Mouse (Mus musculus) limb, embryonic 12.5 days (tissue): ENCODE data around the gene Dppa5a. TPM values are rescaled to one million over a fixed set of nuclear protein-coding genes. Genes with fewer than 3 reads are reported as not detected.

ENCODE experiments used
- ATAC-seq: fragments of 200-750 bp; cut with Nextera tagmentation; 2 replicates; pipeline ENCODE4 v1.8.0; 2017; ENCODE audit warnings: low read depth, moderate TSS enrichment; ENCODE audit not compliant: insufficient number of reproducible peaks, insufficient read depth, low FRiP score, low TSS enrichment
- H3K27ac ChIP-seq: fragments of 300-500 bp; sonication (generic); 2 replicates; pipeline ENCODE4 v1.5.1; 2016; ENCODE audit warnings: mild to moderate bottlenecking, moderate library complexity
- H3K27me3 ChIP-seq: fragments of 300-500 bp; sonication (generic); 2 replicates; pipeline ENCODE4 v1.6.1; 2016; ENCODE audit warnings: mild to moderate bottlenecking, moderate library complexity
- H3K36me3 ChIP-seq: fragments of 300-500 bp; sonication (generic); 2 replicates; pipeline ENCODE4 v1.6.1; 2016; ENCODE audit warnings: mild to moderate bottlenecking, moderate library complexity
- H3K4me1 ChIP-seq: fragments of 300-500 bp; sonication (generic); replicated peaks from 2 replicates; pipeline ENCODE4 v1.6.1; 2016
- H3K4me2 ChIP-seq: fragments of 300-500 bp; sonication (generic); 2 replicates; pipeline ENCODE4 v1.6.1; 2016; ENCODE audit warnings: mild to moderate bottlenecking, moderate library complexity
- H3K4me3 ChIP-seq: fragments of 300-500 bp; sonication (generic); replicated peaks from 2 replicates; pipeline ENCODE4 v1.5.1; 2016; ENCODE audit warnings: mild to moderate bottlenecking
- H3K9ac ChIP-seq: fragments of 300-500 bp; sonication (generic); replicated peaks from 2 replicates; pipeline ENCODE4 v1.6.1; 2016; ENCODE audit warnings: mild to moderate bottlenecking, moderate library complexity
- H3K9me3 ChIP-seq: fragments of 300-500 bp; sonication (generic); 2 replicates; pipeline ENCODE4 v1.6.1; 2016; ENCODE audit warnings: mild to moderate bottlenecking, moderate library complexity
- WGBS: fragments of 180-500 bp; shearing (Covaris S2); methylation state at CpG from one replicate; pipeline ENCODE4 v1.1.7; 2016; 5-methylcytosine and 5-hydroxymethylcytosine counted together
- polyA plus RNA-seq: library from polyadenylated mRNA; unstranded; fragments of >200 nt; fragmentation: Nextera tagmentation; extraction: Ambion mirVana; gene quantifications from 2 replicates; pipeline ENCODE4 v1.2.1, GENCODE M21; 2016

Gene Dppa5a
- polyA plus RNA-seq, 1 experiment from 2014 or later = 1.3 TPM

DNA sequence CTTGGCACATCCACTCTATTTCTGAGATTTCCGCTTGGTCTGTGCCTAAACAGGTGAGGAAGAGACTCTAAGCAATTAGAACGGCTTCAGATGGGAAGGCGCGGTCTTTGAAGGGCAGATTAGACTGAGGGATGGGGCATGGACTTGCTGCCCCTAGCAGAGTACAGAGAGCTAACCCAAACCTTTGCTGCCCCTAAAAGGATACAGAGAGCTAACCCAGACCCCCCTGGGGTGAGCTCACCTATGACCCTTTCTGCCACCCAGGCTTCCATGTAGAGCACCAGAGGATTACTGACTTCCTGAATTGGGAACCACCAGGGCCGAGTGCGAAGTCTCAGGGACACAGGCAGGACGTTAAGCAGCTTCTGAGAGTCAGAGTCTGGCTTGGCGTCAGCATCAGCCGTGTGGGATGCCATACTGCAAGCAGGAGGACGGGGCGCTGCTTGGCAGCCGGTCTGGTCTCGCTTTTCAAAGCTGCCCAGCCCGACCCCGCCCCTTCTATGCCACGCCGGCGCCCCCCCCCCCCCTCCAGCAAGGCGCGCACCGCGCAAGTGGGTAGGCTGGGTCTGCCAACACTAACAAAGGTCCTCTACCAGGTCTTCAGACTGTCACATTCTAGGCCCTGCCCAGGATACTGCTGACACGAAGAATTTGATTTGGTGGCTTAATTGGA, 10.3 kb upstream of the Dppa5a start, which contains the start of gene Ooep:
Ooep (minus strand) TSS at position 613 of the 673 bp plus-strand sequence.
- H3K4me1 ChIP-seq = peaks cover 10% of the 10 kb centered on the region
- H3K4me2 ChIP-seq = peak within 1 kb of the TSS; percentile 68
- peak; percentile 83; the same call in 1 of the 2 replicates for ATAC-seq
- no peaks in the 10 kb centered on the region for H3K36me3 ChIP-seq
- WGBS = 5% methylated on average over 23 of the region's 23 CpGs
- H3K9me3 ChIP-seq = no peaks in the 10 kb centered on the region
- H3K27ac ChIP-seq = no peak within 1 kb of the TSS
- peaks cover 16% of the 10 kb centered on the region for H3K27me3 ChIP-seq
- H3K4me3 ChIP-seq = peak within 1 kb of the TSS; percentile 36
- peak within 1 kb of the TSS; percentile 50 for H3K9ac ChIP-seq

DNA sequence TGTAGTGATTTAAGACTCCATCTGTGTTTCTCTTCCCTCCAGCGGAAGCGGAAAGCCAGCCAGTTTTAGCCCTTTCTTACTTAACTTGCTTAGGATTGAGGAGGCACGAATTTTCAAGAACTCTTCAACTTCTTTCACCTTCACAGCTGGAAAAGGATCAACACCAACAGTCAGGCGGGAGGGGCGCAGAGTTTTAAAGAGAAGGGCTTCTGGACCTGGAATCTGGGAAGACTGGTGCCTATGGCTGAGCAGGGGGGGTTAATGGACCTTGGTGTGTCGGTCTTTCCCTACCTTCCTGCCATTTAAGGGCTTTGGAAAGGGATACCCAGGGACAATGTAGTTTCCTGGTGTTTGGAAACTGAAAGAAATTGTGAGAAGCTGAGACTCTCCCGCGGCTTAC, 9.6 kb upstream of the Dppa5a start:
- Histone ChIP-seq H3K9me3 (no peaks in the 10 kb centered on the region), H3K9ac (peak overlapping the region; percentile 50; the same call in 1 of the 2 replicates), H3K27ac (no peak overlapping the region), H3K4me2 (peak overlapping the region; percentile 68), H3K27me3 (peaks cover 16% of the 10 kb centered on the region), H3K4me1 (peaks cover 10% of the 10 kb centered on the region), H3K4me3 (peak overlapping the region; percentile 36), H3K36me3 (no peaks in the 10 kb centered on the region)
- no peak for ATAC-seq
- 30% methylated on average over 8 of the region's 8 CpGs for WGBS

DNA sequence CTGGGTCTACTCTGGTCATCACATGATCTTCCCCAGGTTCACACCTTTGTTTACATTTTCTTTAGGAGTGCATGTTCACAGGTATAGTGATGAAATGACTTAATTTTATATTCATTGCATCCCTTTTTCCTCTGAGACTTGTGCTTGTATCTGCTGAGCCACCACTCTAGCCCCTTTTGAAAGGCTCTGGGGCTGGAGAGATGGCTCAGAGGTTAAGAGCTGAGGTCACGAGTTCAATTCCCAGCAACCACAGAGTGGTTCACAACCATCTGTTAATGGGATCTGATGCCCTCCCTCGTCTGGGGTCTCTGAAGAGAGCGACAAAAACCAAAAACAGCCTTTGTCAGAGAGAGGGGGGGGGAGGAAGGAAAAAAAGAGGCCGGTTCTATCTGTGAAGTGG, 7.5 kb upstream of the Dppa5a start:
- no peak overlapping the region for H3K9ac ChIP-seq
- no peak for ATAC-seq
- H3K4me3 ChIP-seq = no peak overlapping the region
- peaks cover 16% of the 10 kb centered on the region for H3K27me3 ChIP-seq
- no peaks in the 10 kb centered on the region for H3K9me3 ChIP-seq
- no peaks in the 10 kb centered on the region for H3K36me3 ChIP-seq
- H3K4me1 ChIP-seq = peaks cover 10% of the 10 kb centered on the region
- no peak overlapping the region for H3K4me2 ChIP-seq
- 55% methylated on average over 4 of the region's 4 CpGs for WGBS
- no peak overlapping the region for H3K27ac ChIP-seq

DNA sequence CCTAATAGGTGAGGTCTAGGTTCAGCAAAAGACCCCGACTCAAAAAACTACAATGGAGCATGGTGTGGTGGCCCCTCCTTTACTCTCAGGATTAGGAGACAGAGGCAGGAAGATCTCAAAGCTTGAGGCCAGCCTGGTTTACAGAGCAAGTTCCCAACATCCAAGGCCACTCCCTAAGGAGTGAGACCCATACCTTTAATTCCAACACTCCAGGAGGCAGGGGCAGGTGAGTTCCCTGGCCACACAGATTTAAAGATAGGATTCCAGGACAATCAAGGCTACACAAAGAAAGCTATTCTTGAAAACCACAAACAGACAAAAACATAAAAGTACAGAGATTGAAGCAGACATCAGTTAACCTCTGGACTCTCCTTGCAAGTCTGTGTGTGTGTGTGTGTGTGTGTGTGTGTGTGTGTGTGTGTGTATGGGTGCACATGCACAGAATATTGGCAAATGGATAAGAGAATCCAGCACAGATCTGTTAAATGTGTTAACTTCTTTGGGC, 7.0 kb upstream of the Dppa5a start:
- peaks cover 10% of the 10 kb centered on the region for H3K4me1 ChIP-seq
- WGBS = 76% methylated on average over 1 of the region's 1 CpGs

DNA sequence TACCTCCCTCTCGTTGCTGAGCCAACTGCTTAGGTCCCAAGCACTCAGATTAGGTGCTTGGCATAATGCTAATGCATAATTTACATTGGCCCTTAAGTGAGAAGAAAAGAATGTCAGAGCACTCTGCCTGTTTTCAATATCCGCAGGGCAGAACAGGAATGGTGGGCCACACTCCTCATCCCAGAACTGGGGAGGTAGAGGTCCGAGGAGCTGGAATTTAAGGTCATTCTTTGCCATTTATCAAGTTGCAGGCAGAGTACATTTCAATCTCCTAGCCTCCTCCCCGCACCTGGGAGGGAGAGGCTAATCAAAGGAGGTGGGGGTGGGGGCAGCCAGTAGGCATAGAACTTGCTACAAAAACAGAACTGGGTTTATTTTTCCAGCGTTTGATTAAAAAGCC, 6.4 kb upstream of the Dppa5a start:
- Histone ChIP-seq H3K27me3 (peaks cover 11% of the 10 kb centered on the region), H3K4me3 (no peak overlapping the region), H3K9me3 (no peaks in the 10 kb centered on the region), H3K4me2 (no peak overlapping the region), H3K4me1 (peaks cover 10% of the 10 kb centered on the region), H3K9ac (no peak overlapping the region), H3K36me3 (no peaks in the 10 kb centered on the region), H3K27ac (no peak overlapping the region)
- 45% methylated on average over 5 of the region's 5 CpGs for WGBS
- ATAC-seq = no peak

More for the DNA sequence above, 7.0 kb upstream of the Dppa5a start:
- Histone ChIP-seq H3K4me2 (no peak overlapping the region), H3K27me3 (peaks cover 12% of the 10 kb centered on the region), H3K27ac (no peak overlapping the region), H3K9ac (no peak overlapping the region), H3K36me3 (no peaks in the 10 kb centered on the region), H3K4me3 (no peak overlapping the region), H3K9me3 (no peaks in the 10 kb centered on the region)
- ATAC-seq = no peak

DNA sequence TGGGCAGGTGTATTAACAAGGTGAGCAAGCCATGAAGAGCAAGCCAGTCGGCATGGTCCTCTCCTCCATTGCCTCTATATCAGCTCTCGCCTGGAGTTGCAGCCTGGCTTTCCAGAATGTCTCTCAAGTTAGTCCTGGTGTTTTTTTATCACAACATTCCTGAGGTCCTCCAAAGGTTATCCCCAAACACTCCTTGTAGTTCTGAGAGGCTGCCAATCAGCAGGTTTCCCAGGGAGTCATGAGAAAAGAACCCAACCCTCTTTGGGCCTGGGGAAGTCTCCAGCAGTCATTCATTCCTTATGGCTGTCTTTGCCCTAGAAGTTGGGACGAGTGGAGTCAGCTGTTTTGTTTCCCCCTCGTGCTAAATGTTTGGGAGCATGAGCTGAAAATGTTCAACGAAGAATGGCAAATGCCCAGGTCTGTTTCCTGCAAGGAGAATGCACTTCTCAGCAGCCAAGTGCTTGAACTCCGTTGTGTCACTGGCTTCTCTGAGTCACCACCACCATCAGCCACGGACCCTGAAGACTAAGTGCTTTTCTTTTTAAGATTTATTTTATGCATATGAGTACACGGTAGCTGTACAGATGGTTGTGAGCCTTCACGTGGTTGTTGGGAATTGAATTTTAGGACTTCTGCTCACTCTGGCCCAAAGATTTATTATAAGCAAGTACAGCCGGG, 5.0 kb upstream of the Dppa5a start:
- 82% methylated on average over 10 of the region's 10 CpGs for WGBS
- no peak overlapping the region for H3K9ac ChIP-seq
- peaks cover 2% of the 10 kb centered on the region for H3K4me1 ChIP-seq
- H3K27ac ChIP-seq = no peak overlapping the region
- H3K36me3 ChIP-seq = no peaks in the 10 kb centered on the region
- H3K4me3 ChIP-seq = no peak overlapping the region
- peaks cover 4% of the 10 kb centered on the region; the same call in 1 of the 2 replicates for H3K27me3 ChIP-seq
- no peak overlapping the region for H3K4me2 ChIP-seq
- ATAC-seq = no peak
- H3K9me3 ChIP-seq = no peaks in the 10 kb centered on the region

DNA sequence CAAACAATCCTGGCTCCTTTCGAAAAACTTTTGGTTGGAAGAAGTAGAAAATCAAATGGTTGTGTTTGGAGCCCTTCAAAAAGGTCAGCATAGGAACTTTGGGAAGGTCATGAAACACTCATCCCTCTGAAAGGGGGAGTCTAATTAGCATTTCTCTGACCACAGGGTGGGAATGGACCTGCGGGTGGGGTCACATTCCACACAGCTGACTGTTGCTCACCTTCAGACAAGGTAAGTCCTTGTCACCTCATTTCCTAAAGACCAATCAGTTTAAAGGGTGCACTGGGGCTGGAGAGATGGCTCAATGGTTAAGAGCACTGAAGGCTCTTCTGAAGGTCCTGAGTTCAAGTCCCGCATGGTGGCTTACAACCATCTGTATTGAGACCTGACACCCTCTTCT, 3.5 kb upstream of the Dppa5a start:
- H3K9ac ChIP-seq = no peak overlapping the region
- H3K4me2 ChIP-seq = no peak overlapping the region
- no peak overlapping the region for H3K4me3 ChIP-seq
- 93% methylated on average over 3 of the region's 3 CpGs for WGBS
- no peak overlapping the region for H3K27ac ChIP-seq
- no peak for ATAC-seq
- H3K36me3 ChIP-seq = no peaks in the 10 kb centered on the region
- H3K4me1 ChIP-seq = no peaks in the 10 kb centered on the region
- no peaks in the 10 kb centered on the region for H3K27me3 ChIP-seq
- no peaks in the 10 kb centered on the region for H3K9me3 ChIP-seq

DNA sequence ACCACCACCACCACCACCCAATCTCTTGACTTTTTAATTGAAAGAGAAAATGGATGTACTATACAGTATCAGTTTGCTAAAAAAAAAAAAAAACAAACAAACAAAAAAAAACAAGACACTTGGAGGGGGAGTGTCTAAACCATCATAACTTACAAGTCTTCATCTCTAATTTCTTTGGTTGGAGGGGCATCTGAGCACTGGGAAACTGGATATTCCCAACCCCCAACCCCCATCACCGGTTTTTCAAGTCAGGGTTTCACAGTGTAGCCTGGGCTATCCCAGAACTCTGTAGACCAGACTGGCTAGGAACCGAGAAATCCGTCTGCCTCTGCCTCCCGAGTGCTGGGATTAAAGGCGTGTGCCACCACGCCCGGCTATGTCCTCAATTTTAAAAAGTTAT, 1.8 kb upstream of the Dppa5a start:
- H3K4me3 ChIP-seq = no peak overlapping the region
- 85% methylated on average over 7 of the region's 7 CpGs for WGBS
- ATAC-seq = no peak

DNA sequence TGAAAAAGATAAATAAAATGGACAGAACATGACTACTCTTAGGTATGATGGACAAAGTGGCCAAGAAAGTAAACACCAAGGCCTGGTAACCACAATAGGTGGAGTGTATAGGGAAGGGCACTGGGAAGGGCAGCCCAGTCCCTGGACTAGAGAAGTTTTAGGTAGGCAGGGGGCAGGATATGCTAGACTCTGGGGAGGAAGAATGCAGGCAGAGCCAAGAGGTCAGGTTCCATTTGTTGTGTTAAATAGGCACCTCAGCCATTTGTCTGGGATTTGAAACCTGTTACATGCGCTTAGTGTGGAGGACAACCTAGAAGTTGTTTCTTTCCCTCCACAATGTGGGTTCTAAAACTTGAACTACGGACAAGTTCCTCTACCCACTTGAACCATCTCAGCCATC, 1.4 kb upstream of the Dppa5a start:
- Histone ChIP-seq H3K27ac (no peak overlapping the region), H3K4me2 (no peak overlapping the region), H3K9me3 (no peaks in the 10 kb centered on the region), H3K27me3 (no peaks in the 10 kb centered on the region), H3K36me3 (no peaks in the 10 kb centered on the region), H3K9ac (no peak overlapping the region), H3K4me3 (no peak overlapping the region), H3K4me1 (no peaks in the 10 kb centered on the region)
- no peak for ATAC-seq
- WGBS = 83% methylated on average over 2 of the region's 2 CpGs

More for the DNA sequence above, 1.8 kb upstream of the Dppa5a start:
- Histone ChIP-seq H3K4me1 (no peaks in the 10 kb centered on the region), H3K36me3 (no peaks in the 10 kb centered on the region), H3K27ac (no peak overlapping the region), H3K4me2 (no peak overlapping the region), H3K9me3 (no peaks in the 10 kb centered on the region), H3K27me3 (no peaks in the 10 kb centered on the region), H3K9ac (no peak overlapping the region)

DNA sequence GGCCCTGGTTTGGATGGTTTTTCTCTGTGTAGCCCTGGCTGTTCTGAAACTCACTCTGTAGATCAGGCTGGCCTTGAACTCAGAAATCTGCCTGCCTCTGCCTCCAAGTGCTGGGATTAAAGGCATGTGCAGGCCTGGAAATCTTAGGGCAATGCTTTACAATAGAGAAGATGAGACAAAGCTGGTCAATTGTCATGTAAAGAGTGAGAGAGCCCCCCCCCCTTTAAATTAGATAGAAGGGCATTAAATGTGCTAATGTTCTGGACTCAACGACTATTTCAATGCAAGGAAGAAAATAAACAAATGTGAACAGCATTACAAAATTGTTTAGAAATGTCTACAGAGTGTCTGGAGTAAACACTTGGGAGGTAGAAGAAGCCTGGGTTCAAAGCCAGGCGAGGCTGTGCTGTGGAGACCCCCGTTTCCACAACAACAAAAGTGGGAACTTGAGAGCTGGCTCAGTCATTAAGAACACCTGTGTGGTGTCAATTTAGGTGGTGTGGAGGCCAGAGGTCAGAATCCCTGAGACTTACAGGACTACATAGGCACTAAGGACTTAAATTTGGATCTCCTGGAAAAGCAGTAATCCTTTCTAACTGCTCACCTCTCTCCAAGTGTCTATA, 805 bp upstream of the Dppa5a start:
- ATAC-seq = no peak
- H3K27ac ChIP-seq = no peak overlapping the region
- 66% methylated on average over 3 of the region's 3 CpGs for WGBS
- H3K9me3 ChIP-seq = no peaks in the 10 kb centered on the region
- H3K4me3 ChIP-seq = no peak overlapping the region
- H3K36me3 ChIP-seq = no peaks in the 10 kb centered on the region
- H3K9ac ChIP-seq = no peak overlapping the region
- H3K27me3 ChIP-seq = no peaks in the 10 kb centered on the region
- no peaks in the 10 kb centered on the region for H3K4me1 ChIP-seq
- H3K4me2 ChIP-seq = no peak overlapping the region

DNA sequence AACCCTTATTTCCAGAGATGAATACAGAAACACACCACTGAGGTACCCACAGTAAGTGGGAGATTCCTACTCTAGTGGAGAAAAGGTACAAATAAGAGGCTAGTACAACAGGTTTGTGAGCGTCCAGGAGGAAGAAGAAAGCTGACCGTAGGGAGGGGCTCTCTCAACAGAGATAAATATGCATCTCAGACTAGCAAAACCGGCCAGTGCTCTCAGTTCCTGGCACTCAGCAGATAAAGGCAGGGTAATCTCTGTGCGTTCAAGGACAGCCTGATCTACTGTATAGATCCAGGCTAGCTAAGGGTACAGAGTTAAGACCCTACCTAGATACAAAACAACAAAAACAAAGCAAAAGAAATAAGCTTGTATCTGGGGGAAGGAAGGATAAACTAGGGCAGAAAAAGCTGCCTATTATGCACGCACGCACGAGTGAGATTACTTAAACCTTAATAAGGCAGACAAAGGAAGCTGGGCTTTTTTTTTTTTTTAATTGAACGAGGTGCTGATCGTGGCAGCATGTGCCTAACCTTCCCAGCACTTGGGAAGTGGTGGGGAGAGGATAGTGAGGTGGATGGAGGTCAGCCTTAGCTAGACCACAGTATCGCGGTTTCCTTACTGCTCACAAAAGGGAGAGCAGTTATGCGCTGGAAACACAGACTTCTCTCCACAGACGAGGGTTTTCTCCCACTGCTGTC, 2.0 kb downstream of the Dppa5a start:
- Histone ChIP-seq H3K9me3 (no peaks in the 10 kb centered on the region), H3K4me1 (no peaks in the 10 kb centered on the region), H3K9ac (no peak overlapping the region), H3K4me3 (no peak overlapping the region), H3K4me2 (no peak overlapping the region), H3K27ac (no peak overlapping the region), H3K27me3 (no peaks in the 10 kb centered on the region), H3K36me3 (no peaks in the 10 kb centered on the region)
- no peak for ATAC-seq
- 71% methylated on average over 13 of the region's 13 CpGs for WGBS
